Mouse (Mus musculus): Measurements from ENCODE around the gene Pnma1.

GRCm38 (mm10) chr12:84149971-84150370 is 1.7 kb upstream of the Pnma1 start:
- TF ChIP-seq CTCF (IDR thresholded peaks at IDR 0.05; ENCODE audit: borderline replicate concordance, extremely low read depth, insufficient read depth, insufficient read length) = no peak
- no peak for TF ChIP-seq POLR2A (IDR thresholded peaks at IDR 0.05; ENCODE audit: borderline replicate concordance, extremely low read depth, insufficient read depth, insufficient read length, poor library complexity, severe bottlenecking)
